Mouse (Mus musculus): ENCODE measurements around the gene Serpina3c. TPM values are rescaled to one million over a fixed set of nuclear protein-coding genes. Genes with fewer than 3 reads are reported as not detected.
A peak's percentile ranks its signal among the peaks of the same experiment; 100 is the strongest.

The Serpina3c gene
- polyA plus RNA-seq (2012; ENCODE audit: insufficient read depth, insufficient read length, missing spikeins), result 13.7 and 14.2 TPM in 2 replicates

DNA sequence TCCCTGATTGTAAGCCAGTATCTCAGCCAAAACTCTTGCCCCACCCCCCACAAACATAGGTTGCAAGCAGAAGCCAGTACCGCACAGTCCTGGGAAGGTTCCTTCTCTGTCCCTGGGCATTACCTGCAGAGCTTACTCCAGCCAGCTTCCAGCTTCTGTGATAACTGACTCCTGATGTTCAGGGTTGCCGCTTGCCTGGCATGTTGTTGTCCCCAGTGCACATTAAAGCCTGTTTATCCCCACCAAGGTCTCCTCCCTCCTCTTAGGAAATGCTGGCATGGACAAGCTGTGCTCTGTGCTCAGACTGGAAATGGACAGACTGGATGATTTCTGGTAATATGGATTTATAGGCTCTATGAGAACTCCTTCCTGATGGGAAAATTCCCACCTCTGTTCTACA, at the start of gene Serpina3c:
TSS of gene Serpina3c (minus strand) at position 215 of the 400 bp plus-strand sequence.
- H3K4me3 ChIP-seq (ENCODE audit: insufficient read depth, low read depth, low read length), result 0 out of 2 replicates have a peak within 1 kb of the TSS, but pooled peaks have one; percentile 16
- H3K27ac ChIP-seq (replicated peaks; ENCODE audit: low read depth, low read length), result peak within 1 kb of the TSS; percentile 51; the same call in 1 of the 2 replicates
- peaks cover 6% of the 10 kb centered on the region for H3K4me1 ChIP-seq (ENCODE audit: control insufficient read depth, insufficient read depth, insufficient read length, low read length)

DNA sequence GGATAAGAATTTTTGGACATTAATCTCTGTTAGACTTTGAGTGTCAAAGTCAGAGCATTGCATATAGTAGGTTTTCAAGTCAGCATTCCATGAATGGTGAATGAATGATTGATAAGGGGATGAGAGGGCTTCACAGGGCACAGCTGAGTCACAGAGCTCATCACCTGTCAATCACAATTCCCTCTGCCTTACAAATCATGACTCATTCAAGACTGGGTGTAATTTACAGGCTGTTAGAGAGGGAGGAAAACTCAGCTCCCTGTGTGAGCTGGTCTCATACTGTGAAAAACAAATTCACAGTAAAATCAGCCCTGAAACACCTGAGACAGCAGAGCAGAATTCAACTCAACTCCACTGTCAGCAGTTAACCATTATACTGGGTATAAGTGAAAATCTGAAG, 37.2 kb upstream of the Serpina3c start:
- Histone ChIP-seq H3K4me1 (ENCODE audit: control insufficient read depth, insufficient read depth, insufficient read length, low read length) (no peaks in the 10 kb centered on the region), H3K27ac (replicated peaks; ENCODE audit: low read depth, low read length) (no peak overlapping the region), H3K4me3 (ENCODE audit: insufficient read depth, low read depth, low read length) (no peak overlapping the region)

DNA sequence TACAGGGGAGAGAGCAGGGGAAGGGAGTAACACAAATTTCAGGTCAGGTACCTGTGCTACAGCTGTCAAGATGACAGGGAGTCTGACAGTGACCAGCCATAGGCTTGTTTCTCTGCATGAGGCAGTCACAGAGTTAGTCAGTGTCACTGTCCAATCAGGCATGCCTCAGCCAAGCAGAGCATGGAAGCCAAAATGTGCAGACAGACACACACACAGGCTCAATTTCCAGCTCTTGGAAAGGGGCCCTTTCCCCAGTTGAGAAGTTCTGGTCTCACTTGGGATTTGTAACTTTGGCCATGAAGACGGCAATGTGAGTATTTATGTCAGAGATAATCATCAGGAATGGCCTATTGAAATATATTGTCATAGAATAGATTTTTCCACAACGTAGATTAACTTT, 35.6 kb upstream of the Serpina3c start:
- no peak overlapping the region for H3K4me3 ChIP-seq (ENCODE audit: insufficient read depth, low read depth, low read length)
- H3K27ac ChIP-seq (replicated peaks; ENCODE audit: low read depth, low read length), result no peak overlapping the region
- no peaks in the 10 kb centered on the region for H3K4me1 ChIP-seq (ENCODE audit: control insufficient read depth, insufficient read depth, insufficient read length, low read length)

DNA sequence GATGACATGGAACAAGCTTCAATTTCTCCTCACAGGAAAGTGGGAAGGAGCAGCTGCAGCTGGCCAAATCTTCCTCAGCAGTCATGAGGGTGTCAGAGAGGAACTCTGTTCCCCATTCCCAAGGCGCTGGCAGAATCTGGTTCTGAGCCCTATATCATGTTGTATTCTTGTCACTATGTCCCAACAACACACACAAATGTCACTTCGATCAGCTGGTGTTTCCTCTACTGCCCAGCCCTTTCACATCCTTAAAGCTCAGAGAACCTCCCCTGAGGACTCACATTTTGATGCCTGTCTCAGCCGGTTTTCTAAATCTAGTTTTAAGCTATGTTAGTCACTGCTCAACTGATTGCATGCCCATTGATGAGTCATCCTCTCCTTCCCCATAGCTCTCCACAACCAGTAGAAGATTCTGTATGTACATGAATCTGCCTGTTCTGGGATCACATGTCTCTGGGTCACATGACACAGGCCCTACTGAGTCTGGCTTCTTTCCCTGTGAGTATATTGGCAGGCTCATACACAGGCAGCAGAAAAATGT, 32.4 kb upstream of the Serpina3c start:
- Histone ChIP-seq H3K4me3 (ENCODE audit: insufficient read depth, low read depth, low read length) (no peak overlapping the region), H3K4me1 (ENCODE audit: control insufficient read depth, insufficient read depth, insufficient read length, low read length) (no peaks in the 10 kb centered on the region), H3K27ac (replicated peaks; ENCODE audit: low read depth, low read length) (no peak overlapping the region)

DNA sequence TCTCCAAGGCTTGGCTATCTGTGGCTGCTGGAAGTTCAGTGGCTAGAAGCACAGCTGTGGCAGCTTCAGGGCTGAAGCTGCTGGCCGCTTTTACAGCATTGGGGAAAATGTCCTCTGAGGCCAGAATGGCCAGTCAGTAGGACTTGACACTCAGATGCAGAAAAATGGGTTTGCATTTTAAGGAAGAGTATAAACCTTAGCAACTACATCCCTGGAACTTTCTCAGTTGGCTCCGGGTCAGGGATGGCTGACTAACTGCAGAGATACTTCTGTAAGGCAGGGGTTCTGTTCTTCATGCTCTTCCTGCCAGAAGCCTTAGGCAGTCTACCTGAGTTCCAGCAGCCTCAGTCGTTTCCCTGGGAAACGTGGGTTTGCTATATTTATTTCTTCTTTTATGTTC, 31.4 kb upstream of the Serpina3c start:
- H3K27ac ChIP-seq (replicated peaks; ENCODE audit: low read depth, low read length), result no peak overlapping the region
- H3K4me3 ChIP-seq (ENCODE audit: insufficient read depth, low read depth, low read length), result no peak overlapping the region
- no peaks in the 10 kb centered on the region for H3K4me1 ChIP-seq (ENCODE audit: control insufficient read depth, insufficient read depth, insufficient read length, low read length)

DNA sequence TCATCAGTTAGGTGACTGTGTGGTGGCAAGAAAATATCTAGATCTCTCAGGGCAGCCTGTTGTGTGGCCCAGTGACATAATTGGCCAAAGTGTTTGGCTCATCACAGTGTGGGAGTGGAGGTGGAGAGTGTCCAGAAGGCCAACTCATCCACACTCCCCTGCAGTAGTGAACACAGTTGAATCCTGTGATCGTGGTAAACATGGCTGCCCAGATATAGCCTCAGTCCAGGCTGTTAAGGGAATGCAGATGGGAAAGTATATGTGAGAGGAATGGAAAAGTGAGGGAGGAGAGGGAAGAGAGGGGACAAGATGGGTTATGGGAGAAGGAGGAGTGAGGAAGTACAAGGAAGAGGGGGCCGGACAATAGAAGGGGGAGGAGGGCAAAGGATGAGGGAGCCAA, 25.3 kb upstream of the Serpina3c start:
- Histone ChIP-seq H3K4me3 (ENCODE audit: insufficient read depth, low read depth, low read length) (no peak overlapping the region), H3K27ac (replicated peaks; ENCODE audit: low read depth, low read length) (no peak overlapping the region), H3K4me1 (ENCODE audit: control insufficient read depth, insufficient read depth, insufficient read length, low read length) (0 out of 2 replicates have a peak, but pooled peaks cover 7% of the 10 kb centered on the region)

DNA sequence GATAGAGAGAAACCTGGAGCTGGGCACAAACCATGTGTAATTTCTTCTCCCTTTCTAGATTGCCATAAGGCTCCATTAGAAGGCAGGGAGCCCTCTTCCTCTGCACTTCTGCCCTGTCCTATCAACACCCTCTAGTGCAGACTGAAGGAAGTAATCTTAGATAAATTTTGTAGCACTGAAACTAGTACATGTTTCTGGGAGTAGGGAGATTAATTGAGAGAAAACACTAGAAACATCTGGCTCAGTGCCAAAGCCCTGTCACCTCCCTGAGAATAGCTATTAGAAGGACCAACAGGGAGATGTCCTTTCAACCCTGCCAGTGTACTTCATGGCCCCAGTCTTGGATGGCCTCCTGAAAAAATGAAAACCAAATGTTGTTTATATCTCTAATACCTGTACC, 24.9 kb upstream of the Serpina3c start:
- 0 out of 2 replicates have a peak, but pooled peaks cover 7% of the 10 kb centered on the region for H3K4me1 ChIP-seq (ENCODE audit: control insufficient read depth, insufficient read depth, insufficient read length, low read length)
- H3K4me3 ChIP-seq (ENCODE audit: insufficient read depth, low read depth, low read length), result no peak overlapping the region
- H3K27ac ChIP-seq (replicated peaks; ENCODE audit: low read depth, low read length), result no peak overlapping the region

DNA sequence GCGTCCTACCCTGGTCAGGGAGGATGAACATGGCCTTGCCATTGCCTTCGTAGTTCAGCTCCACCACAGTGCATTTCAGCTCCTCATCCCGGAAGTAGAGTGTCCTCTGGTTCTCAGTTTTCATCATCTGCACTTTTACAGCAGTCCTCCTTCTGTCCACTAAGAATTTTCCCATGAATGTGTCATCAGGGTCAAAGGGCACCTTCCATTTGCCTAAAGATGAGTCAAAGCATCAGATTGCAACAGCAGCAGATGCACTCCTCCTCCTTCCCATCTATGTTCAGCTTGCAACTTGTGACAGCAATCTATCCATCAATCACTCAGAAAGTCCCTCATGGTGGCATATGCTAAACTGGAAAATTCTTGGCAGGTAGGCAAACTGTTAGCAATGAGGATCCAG, 22.0 kb upstream of the Serpina3c start:
- H3K4me1 ChIP-seq (ENCODE audit: control insufficient read depth, insufficient read depth, insufficient read length, low read length), result 0 out of 2 replicates have a peak, but pooled peaks cover 7% of the 10 kb centered on the region
- H3K27ac ChIP-seq (replicated peaks; ENCODE audit: low read depth, low read length), result 0 out of 2 replicates have a peak overlapping the region, but pooled peaks have one; percentile 13

DNA sequence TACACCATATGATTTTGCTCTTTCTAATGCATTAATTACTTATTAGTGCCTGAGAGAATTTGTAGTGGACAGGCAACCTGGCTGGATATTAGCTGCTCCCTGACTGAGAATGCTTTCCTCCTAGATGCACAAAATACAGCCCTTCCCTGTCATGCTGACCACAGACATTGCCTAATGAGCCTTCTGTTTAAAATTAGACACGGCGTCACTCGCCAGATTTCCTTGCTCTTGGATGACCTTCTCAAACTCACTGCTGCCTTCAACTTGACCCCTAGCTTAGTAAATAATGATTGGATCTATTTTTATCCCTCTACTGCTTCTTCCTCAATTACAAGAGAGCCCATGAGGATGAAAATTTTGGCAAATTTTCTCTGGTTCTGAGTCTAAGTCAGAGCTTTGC, 21.1 kb upstream of the Serpina3c start:
- Histone ChIP-seq H3K4me1 (ENCODE audit: control insufficient read depth, insufficient read depth, insufficient read length, low read length) (0 out of 2 replicates have a peak, but pooled peaks cover 7% of the 10 kb centered on the region), H3K4me3 (ENCODE audit: insufficient read depth, low read depth, low read length) (no peak overlapping the region), H3K27ac (replicated peaks; ENCODE audit: low read depth, low read length) (no peak overlapping the region)

More for the DNA sequence above, 22.0 kb upstream of the Serpina3c start:
- H3K4me3 ChIP-seq (ENCODE audit: insufficient read depth, low read depth, low read length), result no peak overlapping the region

DNA sequence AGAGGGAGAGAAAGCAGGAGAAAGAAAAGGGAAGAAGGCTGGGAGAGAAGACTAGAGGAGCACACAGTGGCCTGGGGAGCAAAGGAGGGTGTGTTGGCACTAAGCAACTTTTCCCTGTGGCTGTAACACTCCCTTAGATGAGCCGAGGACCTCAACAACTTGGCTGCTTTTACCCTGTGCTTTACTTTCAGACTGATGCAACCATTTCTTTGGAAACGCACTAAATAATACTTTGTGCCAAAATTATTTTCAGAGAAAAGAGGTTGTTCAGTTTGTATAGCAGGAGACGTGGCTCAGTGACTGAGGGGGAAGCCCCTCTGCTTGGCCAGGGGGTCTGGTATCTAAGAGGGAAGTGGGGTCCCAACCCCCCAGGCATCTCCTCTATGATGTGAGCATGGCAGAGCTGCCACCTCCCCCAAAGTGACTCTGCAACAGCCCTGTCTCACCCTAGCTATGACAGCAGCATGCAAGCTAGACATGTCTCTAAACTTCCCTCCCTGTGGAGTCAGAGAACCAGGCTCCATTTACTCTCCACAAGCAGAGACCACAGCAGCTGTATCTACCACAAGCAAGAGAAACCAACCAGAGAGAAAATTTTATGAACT, 527 bp downstream of the Serpina3c start:
- Histone ChIP-seq H3K4me1 (ENCODE audit: control insufficient read depth, insufficient read depth, insufficient read length, low read length) (peaks cover 6% of the 10 kb centered on the region), H3K4me3 (ENCODE audit: insufficient read depth, low read depth, low read length) (0 out of 2 replicates have a peak overlapping the region, but pooled peaks have one; percentile 16), H3K27ac (replicated peaks; ENCODE audit: low read depth, low read length) (peak overlapping the region; percentile 51; the same call in 1 of the 2 replicates)

DNA sequence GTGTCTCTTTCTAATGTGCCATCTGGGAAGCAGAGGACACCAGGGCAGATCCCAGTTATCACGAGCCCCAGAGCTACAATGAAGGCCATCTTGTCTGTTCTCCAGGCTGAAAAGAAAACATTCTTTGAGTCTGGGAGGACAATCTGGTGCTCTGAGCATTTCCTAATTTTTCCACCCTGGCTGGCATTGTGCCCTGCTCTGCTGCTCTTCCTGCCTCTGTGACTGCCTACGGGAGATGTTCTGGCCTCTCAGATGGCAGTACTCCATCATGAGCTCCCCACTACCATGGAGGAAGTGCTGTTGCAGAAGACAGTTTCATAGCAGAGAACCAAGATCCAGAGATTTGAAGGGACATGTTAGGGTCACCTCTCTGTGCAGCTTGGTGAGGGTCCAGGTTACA, 1.7 kb downstream of the Serpina3c start:
- no peak overlapping the region for H3K27ac ChIP-seq (replicated peaks; ENCODE audit: low read depth, low read length)
- no peak overlapping the region for H3K4me3 ChIP-seq (ENCODE audit: insufficient read depth, low read depth, low read length)
- H3K4me1 ChIP-seq (ENCODE audit: control insufficient read depth, insufficient read depth, insufficient read length, low read length), result peaks cover 6% of the 10 kb centered on the region

DNA sequence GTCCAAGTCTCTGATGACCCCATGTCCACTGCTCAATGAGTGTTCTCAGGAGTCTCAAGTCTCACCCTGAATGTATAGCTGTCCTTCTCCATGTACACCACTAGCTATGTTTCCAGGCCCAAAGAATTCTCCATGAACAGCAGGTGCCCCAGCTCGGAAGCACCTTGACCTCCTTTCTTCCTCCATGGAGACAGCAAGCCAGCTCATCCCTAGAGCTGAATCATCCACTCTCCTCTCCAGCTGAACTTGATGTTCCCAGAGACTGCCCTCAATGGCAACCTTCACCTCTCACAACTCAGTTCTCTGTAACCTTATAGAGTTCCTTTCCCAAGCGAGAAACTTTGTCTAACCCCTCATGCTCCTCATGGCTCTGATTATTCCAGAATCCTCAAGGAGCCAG, 8.1 kb downstream of the Serpina3c start:
- Histone ChIP-seq H3K4me1 (ENCODE audit: control insufficient read depth, insufficient read depth, insufficient read length, low read length) (no peaks in the 10 kb centered on the region; the same call in 1 of the 2 replicates), H3K27ac (replicated peaks; ENCODE audit: low read depth, low read length) (no peak overlapping the region), H3K4me3 (ENCODE audit: insufficient read depth, low read depth, low read length) (no peak overlapping the region)

DNA sequence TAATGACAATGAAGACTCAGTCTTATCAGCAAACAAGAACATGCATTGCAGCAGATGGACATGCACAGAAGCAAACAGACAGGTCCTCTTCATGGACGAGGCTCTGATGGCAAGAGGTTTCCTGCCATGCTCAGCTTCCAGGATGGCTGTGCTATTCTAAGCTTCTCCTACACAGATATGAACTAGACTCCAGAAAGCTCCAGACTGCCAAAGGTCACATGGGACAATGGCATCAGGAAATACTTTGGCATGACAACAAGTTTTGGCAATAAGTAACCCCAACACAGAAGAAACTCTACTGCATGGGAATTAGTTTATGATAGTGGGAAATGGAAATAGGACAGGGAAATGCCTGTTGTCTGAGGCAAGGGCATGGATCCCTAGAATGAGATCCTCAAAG, 10.4 kb downstream of the Serpina3c start:
- Histone ChIP-seq H3K4me1 (ENCODE audit: control insufficient read depth, insufficient read depth, insufficient read length, low read length) (no peaks in the 10 kb centered on the region; the same call in 1 of the 2 replicates), H3K4me3 (ENCODE audit: insufficient read depth, low read depth, low read length) (no peak overlapping the region), H3K27ac (replicated peaks; ENCODE audit: low read depth, low read length) (no peak overlapping the region)

DNA sequence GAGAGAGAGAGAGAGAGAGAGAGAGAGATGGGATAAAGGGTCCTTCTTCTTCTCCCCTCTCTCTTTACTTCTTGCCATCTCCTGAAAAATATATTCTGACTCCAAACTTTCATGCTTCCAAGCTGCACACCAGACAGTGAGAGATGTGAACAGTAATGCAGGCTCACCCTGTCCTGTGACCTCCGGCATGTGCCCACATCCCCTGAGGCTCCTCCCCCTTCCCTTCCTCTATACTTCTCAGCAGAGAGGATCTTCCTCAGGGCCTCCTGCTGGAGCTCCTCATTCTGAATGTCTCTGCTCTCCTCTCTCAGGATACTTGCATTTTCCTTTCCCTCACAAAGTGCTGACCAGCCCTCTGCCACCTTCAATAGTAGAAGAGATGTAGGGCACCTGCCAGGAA, 11.2 kb downstream of the Serpina3c start:
- H3K4me3 ChIP-seq (ENCODE audit: insufficient read depth, low read depth, low read length), result no peak overlapping the region
- no peak overlapping the region for H3K27ac ChIP-seq (replicated peaks; ENCODE audit: low read depth, low read length)
- no peaks in the 10 kb centered on the region; the same call in 1 of the 2 replicates for H3K4me1 ChIP-seq (ENCODE audit: control insufficient read depth, insufficient read depth, insufficient read length, low read length)

DNA sequence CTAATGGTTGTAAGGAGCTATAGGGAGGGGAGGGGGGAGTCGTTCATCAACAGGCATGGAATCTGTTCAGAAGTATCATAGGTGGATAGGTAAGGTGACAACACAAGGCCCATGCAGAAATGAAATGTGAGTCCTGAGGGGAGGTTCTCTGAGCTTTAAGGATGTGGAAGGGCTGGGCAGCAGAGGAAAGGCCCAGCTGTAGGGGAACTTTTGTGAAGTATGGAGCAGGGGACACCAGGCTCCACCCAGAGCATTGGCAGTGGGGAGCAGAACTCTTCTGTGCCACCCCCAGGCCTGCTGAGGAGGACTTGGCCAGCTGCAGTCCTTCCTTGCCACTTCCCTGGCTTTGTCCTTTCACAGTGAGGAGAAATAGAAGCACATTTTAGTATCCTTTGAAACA, 12.2 kb downstream of the Serpina3c start:
- Histone ChIP-seq H3K4me1 (ENCODE audit: control insufficient read depth, insufficient read depth, insufficient read length, low read length) (no peaks in the 10 kb centered on the region; the same call in 1 of the 2 replicates), H3K27ac (replicated peaks; ENCODE audit: low read depth, low read length) (no peak overlapping the region), H3K4me3 (ENCODE audit: insufficient read depth, low read depth, low read length) (no peak overlapping the region)

All from brown adipose tissue, adult 24 weeks (tissue).